Mouse (Mus musculus): ENCODE data around the gene 9830107B12Rik. TPM values are rescaled to one million over a fixed set of nuclear protein-coding genes. Genes with fewer than 3 reads are reported as not detected.

9830107B12Rik gene
- 1.1 to 8.9 TPM (median 6.9 TPM) in 3 replicates for total RNA-seq (2017)

DNA sequence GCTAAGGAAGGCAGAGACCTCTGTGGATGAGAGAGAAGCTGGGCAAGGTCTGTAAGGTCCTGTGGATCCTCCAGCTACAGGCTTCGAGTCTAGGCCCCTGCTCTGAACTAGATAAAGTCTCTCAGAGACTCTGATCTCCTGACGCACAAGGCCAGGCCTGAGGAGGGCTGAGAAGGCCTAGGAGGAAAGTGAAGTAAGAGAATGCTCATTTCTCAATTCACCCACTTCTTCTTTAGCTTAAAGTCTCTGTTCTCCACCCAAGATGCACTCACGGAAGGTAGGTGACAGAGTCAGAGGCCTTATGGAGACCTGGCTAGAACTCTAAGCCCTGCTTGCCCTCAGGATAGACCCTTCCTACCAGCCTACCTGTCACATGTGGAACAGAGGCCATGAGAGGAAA, at the start of gene 9830107B12Rik:
TSS of gene 9830107B12Rik (minus strand) at position 149 of the 400 bp plus-strand sequence.
- ATAC-seq (replicated peaks; ENCODE audit: insufficient number of reproducible peaks, low FRiP score, low TSS enrichment, poor library complexity, severe bottlenecking), result peak; percentile 77

DNA sequence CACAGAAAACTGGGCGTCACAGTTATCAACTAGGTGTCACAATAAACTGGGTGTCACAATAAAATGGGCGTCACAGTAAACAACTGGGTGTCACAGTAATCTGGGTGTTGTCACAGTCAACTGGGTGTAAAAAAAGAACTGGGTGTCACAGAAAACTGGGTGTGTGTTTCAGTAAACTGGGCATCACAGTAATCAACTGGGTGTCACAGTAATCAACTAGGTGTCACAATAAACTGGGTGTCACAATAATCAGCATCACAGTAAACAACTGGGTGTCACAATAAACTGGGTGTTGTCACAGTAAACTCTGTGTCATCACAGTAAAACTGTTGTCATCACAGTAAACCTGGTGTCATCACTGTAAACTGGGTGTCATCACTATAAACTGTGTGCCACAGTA, 46.3 kb upstream of the 9830107B12Rik start:
- peak; percentile 60 for ATAC-seq (replicated peaks; ENCODE audit: insufficient number of reproducible peaks, low FRiP score, low TSS enrichment, poor library complexity, severe bottlenecking)

DNA sequence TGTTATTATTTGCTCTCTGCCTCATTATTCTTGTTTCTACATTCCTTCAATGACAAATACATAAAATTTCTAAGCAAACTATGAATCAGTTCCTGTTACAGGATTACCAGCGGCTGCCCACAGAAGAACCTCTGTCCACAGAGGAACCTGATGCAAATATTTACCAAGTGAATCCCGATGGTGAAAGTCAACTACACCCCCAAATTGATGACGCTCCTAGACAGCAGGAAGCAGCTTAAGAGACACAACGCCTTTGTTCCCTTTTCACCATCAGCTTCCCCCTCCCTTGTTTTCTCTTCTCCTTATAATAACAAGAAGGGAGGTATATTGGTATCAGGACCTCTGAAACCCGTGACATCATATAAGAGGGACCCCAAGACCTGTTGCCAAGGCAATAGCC, 39.2 kb upstream of the 9830107B12Rik start:
- peak; percentile 91 for ATAC-seq (replicated peaks; ENCODE audit: insufficient number of reproducible peaks, low FRiP score, low TSS enrichment, poor library complexity, severe bottlenecking)

DNA sequence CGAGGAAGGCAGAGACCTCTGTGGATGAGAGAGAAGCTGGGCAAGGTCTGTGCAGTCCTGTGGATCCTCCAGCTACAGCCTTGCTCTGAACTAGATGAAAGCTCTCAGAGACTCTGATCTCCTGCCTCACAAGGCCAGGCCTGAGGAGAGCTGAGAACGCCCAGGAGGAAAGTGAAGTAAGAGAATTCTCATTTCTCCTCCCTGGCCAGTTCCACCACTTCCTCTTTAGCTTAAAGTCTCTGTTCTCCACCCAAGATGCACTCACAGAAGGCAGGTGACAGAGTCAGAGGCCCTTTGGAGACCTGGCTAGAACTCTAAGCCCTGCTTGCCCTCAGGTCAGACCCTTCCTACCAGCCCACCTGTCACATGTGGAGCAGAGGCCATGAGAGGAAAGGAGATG, 21.0 kb upstream of the 9830107B12Rik start, which contains the start of gene A530064D06Rik:
TSS of gene A530064D06Rik (minus strand) at position 173 of the 400 bp plus-strand sequence.
- ATAC-seq (replicated peaks; ENCODE audit: insufficient number of reproducible peaks, low FRiP score, low TSS enrichment, poor library complexity, severe bottlenecking), result peak; percentile 80

DNA sequence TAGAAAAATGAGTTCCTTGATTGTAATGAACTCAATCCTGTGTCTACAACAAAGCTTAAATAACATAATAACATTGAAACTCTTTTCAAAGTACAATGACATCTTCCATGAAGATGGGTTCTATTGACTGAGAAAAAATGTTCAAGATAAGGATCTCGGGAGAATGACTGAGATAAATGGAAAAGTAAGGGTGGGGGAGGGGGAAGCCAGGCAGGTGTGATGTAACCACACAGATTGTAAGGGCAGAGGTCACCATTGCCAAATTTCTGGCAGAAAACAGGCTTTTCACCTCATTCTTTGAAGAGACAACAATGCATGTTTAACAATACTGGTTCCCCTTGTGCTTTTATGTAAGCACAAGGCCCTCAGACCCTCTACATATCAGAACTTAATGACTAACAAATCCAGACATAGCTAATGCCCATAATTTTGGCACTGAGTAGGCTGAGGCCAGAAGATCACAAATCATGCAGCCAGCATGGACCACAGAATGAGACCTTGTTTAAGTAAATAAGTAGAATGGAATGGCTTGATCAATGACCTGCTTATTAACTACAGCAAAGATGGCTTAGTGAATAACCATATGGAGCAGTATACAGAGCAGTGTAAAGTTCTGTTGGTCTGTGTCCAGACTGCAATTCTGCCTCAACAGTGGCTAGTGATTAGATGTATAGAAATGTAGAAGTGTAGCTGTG, 11.5 kb upstream of the 9830107B12Rik start:
- no peak for ATAC-seq (replicated peaks; ENCODE audit: insufficient number of reproducible peaks, low FRiP score, low TSS enrichment, poor library complexity, severe bottlenecking)

DNA sequence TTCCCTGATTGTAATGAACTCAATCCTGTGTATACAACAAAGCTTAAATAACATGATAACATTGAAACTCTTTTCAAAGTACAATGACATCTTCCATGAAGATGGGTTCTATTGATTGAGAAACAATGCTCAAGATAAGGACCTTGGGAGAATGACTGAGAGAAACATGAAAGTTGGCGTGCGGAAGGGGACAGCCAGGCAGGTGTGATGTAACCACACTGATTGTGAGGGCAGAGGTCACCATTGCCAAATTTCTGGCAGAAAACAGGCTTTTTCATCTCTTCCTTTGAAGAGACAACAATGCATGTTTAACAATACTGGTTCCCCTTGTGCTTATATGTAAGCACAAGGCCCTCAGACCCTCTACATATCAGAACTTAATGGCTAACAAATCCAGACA, 13.3 kb downstream of the 9830107B12Rik start:
- ATAC-seq (replicated peaks; ENCODE audit: insufficient number of reproducible peaks, low FRiP score, low TSS enrichment, poor library complexity, severe bottlenecking), result no peak

DNA sequence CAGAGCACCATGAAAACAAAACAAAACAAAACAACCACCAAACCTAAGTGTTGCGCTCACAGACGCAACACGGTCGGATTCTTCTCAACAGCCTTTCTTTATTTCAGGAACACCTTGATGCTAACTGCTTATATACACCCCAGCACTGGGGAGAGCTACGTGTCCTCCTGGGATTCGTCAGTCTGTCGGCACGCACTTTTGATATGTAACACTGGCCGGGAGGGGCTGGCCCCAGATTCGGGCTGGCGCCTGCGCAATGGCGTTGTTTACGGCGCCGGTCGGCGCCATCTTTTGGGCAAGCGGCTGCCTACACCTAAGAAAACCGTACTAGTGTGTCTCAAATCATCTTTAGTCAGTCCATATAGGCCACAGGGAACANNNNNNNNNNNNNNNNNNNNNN, 25.6 kb downstream of the 9830107B12Rik start:
- ATAC-seq (replicated peaks; ENCODE audit: insufficient number of reproducible peaks, low FRiP score, low TSS enrichment, poor library complexity, severe bottlenecking), result no peak

DNA sequence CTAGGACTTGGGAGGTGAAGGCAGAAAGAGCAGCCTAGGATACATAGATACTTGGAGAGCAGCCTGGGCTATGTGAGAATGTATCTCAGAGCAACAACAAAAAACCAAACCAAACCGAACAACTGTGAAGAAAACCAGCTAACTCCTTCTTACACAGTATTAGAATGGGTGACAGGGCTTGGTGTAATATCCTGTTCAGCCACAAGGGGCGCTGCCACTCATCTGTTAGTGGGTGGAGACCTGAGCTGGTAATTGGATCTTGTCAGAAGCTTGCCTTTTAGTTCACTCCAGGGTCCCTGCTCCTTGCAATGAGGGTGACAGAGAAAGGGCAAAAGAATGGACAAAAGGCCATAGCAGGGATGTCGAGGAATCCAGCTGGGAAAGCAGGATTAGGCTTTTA, 26.4 kb downstream of the 9830107B12Rik start:
- peak; percentile 68; the same call in 1 of the 2 replicates for ATAC-seq (replicated peaks; ENCODE audit: insufficient number of reproducible peaks, low FRiP score, low TSS enrichment, poor library complexity, severe bottlenecking)

DNA sequence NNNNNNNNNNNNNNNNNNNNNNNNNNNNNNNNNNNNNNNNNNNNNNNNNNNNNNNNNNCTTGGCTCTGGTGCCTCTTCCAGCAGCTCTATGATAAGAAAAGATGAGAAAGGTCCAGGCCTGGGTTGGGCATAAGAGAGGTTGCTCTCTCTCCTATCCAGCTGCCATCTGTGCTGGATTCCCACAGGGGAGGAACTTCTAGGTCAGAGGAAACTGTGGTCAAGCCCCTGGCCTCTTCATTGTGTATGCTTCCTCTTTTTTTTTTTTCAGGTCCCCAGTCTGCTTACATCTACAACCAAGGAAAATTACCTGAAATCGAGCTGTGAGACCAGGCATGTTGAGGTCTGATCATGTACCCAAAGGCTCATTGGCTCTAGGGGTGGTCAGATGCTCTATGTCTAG, 27.5 kb downstream of the 9830107B12Rik start:
- peak; percentile 81 for ATAC-seq (replicated peaks; ENCODE audit: insufficient number of reproducible peaks, low FRiP score, low TSS enrichment, poor library complexity, severe bottlenecking)

DNA sequence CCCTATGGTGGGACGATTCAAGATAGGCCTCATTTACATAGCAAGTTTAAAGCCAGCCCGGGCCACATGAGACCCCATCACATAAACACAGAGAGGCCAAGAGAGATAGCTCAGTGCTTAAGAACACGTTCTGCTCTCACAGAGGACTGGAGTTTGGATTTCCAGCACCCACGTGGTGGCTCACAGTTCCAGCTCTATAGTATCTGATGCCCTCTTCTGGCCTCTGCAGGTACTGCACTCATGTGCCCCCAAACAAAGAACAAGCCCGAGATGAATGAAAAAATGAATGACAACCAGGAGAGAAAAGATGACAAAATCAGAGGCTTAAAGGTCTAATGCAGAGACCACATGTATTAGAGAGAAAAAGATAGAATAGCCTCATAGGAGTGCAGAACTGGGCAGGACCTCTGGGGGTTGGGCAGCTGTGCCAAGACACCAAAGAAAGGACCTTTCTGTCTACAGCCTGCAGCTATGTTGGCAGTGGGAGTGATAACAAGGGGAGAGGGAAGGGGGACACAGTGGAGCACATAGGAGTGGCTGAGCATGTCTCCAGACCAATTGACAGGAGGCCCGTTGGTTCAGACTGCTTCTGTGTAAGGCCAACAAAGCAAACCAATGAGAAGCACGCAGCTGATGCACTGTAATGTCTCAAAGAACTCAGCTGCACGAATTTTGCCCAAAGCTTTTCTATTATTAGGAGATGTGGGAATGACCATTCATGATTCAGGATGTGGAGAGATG, 35.4 kb downstream of the 9830107B12Rik start:
- peak; percentile 55; the same call in 1 of the 2 replicates for ATAC-seq (replicated peaks; ENCODE audit: insufficient number of reproducible peaks, low FRiP score, low TSS enrichment, poor library complexity, severe bottlenecking)

DNA sequence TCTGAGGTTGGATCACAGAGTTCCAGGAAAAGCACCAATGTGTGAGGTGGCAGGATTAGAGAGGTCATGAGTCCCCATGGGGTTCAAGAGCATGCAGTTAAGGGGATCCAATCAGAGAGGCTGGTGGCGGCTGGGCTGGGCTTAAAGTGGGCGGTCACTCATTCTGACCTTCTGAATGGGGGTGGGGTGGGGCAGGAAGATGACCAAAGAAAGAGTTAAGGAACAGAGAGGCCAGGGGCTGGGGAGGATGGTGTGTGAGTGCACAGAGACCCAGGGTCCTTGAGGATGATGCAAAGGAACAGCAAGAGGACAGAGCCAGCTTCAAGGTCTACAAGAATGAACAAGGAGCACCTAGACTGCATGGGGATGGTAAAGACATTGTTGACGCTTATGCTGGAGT, 37.5 kb downstream of the 9830107B12Rik start:
- no peak for ATAC-seq (replicated peaks; ENCODE audit: insufficient number of reproducible peaks, low FRiP score, low TSS enrichment, poor library complexity, severe bottlenecking)

DNA sequence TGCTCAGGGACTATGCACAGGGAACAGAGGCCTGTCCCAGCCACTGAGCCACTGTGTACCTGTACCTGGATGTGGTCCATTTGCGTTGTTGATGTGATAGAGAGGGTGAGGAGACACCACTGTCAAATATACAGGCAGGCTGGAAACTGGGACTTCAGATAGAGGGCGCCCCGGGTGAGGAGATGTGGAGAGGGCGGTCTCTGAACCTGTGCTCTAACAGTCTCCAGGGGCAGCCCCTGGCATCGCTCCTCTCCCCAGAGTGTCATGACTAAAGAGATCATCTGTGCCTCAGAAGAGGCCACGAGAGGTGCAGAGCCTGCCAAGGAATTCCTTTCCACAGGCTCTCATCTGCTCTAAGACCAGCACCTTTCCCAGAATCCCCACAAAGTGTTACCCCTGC, 38.2 kb downstream of the 9830107B12Rik start:
- no peak for ATAC-seq (replicated peaks; ENCODE audit: insufficient number of reproducible peaks, low FRiP score, low TSS enrichment, poor library complexity, severe bottlenecking)

DNA sequence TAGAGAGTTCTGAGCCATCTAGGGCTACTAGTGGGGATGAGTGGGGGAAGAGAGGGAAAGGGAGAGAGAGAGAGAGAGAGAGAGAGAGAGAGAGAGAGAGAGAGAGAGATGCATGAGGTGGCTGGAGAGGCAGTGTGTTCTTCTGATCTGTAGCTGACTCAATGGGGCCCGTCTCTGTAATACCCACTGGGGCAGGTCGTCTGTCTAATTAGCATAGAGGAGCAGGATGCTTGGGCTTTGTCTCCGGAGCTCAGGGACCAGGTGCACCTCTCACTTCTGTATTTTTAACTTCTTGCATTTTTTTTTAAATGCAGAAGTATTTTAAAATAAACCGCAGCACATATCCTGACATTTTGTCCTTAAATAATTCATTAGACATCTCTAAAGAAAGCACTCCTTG, 38.7 kb downstream of the 9830107B12Rik start:
- ATAC-seq (replicated peaks; ENCODE audit: insufficient number of reproducible peaks, low FRiP score, low TSS enrichment, poor library complexity, severe bottlenecking), result no peak

DNA sequence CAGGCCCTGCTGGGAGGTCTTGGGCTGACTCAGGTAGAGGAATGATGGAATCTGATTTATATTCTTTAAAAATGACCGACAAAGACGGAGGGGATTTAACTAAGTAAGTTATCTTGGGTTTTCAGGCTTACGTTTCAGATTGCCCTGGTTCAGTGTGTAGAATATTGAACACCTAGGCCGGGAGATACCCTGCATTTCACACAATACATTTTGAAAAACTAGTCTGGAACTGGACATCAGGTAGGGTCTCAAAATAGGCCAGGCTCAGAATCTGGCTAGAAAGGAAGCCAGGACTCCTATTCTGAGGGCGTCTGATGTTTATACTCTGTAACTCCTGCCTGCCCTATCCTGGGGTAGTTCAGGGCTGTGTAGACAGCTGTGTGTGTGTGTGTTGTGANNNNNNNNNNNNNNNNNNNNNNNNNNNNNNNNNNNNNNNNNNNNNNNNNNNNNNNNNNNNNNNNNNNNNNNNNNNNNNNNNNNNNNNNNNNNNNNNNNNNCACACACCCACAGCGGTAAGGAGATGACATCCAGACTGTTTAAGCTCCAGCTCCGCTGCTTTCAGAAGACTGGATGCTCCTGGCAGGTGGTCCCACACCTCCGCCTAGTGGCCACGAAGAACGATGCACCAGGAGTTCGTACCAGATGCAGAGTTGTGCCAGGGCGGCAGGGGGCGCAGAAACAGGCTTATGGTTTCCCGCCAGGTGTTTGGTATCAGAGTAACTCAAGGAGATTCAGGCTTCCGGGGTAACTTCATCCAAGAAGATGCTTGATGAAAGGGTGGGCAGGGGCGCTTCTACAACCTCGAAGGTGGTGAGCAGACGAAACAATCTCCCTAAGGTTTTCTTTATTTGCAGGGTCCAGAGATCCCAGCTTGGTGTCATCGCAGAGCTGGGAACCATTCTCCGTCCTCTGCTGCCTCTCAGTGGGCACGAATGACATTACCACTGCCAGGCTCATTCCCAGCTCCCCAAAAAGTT, 45.3 kb downstream of the 9830107B12Rik start:
- ATAC-seq (replicated peaks; ENCODE audit: insufficient number of reproducible peaks, low FRiP score, low TSS enrichment, poor library complexity, severe bottlenecking), result peak; percentile 89

DNA sequence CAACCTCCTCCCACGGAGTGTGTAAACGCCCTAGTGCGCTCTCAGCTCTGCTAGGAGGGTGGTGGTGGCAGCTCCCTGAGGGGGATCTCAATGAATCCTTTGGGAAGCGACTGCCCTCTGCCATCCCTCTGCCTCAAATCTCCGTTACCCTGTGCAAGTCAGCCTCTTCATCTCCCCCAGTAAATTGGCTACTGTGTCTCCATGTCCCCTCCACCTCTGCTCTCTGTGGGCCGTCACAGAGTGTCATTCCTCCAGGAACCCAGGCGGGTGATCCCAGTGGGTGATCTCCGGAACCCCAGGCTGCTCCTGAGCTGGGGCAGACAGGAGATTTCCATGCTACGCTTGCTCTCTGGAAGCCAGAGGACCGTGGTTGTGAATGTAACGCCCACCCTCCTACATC, 46.8 kb downstream of the 9830107B12Rik start:
- ATAC-seq (replicated peaks; ENCODE audit: insufficient number of reproducible peaks, low FRiP score, low TSS enrichment, poor library complexity, severe bottlenecking), result no peak

DNA sequence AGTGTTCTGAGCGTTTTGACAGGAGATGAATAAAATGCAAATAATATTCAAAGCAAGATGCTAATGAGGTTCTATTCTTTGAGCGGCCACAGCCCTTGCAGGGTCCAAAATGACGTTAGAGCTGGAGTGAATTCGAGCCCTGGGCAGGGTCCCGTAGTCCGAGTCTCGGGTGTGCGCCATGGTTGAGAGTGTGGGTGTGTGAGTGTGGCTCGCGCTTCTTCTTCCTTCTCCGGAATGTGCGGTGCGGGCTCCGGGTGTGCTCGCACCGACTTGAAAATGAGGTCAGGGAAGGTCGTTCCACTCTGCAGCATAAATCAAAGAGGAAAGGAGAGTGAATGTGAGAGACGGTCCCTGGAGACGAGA, 47.6 kb downstream of the 9830107B12Rik start:
- no peak for ATAC-seq (replicated peaks; ENCODE audit: insufficient number of reproducible peaks, low FRiP score, low TSS enrichment, poor library complexity, severe bottlenecking)

DNA sequence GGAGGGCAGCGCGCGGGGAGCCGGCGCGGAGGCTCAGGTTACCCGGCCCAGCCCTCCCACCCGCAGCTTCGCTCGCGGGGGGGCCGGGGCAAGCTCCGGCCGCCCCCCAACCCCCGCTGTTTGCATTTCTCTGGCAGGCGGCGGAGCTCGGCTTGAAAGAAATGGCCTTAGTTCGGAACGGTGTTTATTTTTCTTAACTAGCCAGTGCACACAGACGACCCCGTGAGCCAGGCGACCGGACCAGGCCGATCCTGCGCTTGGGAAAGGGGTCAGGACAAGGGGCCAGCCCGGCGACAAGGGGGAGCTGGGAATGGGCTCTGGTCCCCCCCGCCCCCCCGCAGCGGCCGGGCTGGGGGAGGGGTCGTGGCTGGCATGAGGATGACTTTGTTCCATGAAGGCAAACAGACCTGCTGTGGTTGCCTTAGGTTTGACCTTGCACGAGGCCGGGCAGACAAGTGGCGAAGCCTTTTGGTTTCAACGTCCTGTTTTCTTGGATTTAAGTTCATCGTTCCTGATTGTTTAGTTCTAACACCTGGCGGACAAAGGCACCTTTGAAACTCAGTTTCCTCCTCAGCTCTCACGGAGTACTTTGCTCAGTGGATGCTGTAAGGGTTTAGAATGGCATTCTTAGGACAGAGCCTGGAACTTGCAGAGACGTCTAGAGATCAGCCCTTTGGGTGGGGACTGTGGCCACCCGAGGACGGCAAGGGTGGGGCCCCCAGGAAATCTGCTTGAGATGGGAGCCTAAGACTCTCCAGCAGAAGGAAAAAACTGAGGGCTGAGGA, 48.1 kb downstream of the 9830107B12Rik start:
- no peak for ATAC-seq (replicated peaks; ENCODE audit: insufficient number of reproducible peaks, low FRiP score, low TSS enrichment, poor library complexity, severe bottlenecking)

DNA sequence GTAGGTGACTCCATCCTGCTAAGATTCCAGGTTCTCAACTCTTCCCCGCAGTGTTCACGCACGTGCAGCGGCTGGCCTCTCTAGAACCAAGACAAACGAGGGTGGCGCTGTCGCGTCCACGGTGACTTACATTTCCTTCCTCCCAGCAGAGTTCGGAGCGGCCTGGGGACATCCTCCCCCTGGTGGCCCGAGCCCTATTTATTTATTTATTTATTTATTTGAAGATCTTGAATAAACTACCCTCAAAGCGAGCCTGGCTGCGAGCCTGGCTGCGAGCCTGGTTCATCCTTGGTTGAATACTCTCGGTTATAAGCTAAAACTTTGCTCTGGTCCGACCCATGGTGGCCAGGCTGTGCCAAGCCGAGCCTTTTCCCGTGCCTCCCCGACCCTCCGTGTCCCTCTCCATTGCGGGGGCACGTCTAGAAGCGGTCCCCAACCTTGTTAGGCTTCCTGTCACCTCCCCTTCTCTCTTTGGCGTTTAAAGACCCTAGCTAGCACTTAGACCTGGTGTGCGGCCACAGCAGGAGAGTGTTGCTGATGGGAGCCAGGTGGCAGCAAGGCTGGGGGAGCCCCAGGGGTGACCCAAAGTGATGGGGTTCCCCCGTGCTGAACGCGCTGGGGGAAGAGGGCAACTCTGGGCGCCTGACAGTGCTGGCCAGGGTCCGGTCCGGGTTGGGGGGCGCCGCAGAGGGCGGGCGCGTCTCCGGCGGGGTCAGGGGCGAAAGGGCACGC, 48.9 kb downstream of the 9830107B12Rik start:
- ATAC-seq (replicated peaks; ENCODE audit: insufficient number of reproducible peaks, low FRiP score, low TSS enrichment, poor library complexity, severe bottlenecking), result peak; percentile 43; the same call in 1 of the 2 replicates

Measured in monocyte, adult 5-6 weeks (primary cell).